Mouse (Mus musculus) ES-Bruce4 (cell line): ENCODE data around the gene Ptpn6. TPM values are rescaled to one million over a fixed set of nuclear protein-coding genes. Genes with fewer than 3 reads are reported as not detected.

Experiments used
- H3K27ac ChIP-seq: 2 replicates; pipeline ENCODE4 v1.5.1; 2012; ENCODE audit warnings: low read length, inconsistent platforms; ENCODE audit not compliant: insufficient read depth
- H3K27me3 ChIP-seq: 2 replicates; pipeline ENCODE4 v1.6.1; 2012; ENCODE audit warnings: mild to moderate bottlenecking, low read length, inconsistent platforms; ENCODE audit not compliant: control insufficient read depth, poor library complexity, insufficient read depth, severe bottlenecking
- H3K36me3 ChIP-seq: 2 replicates; pipeline ENCODE4 v1.6.1; 2012; ENCODE audit warnings: inconsistent platforms, mild to moderate bottlenecking, low read length, moderate library complexity; ENCODE audit not compliant: control insufficient read depth, poor library complexity, insufficient read depth, severe bottlenecking
- H3K4me1 ChIP-seq: one replicate; pipeline ENCODE4 v1.8.1; 2011; ENCODE audit warnings: low read length; ENCODE audit not compliant: control insufficient read depth, insufficient read depth
- H3K4me3 ChIP-seq: 2 replicates; pipeline ENCODE4 v1.5.1; 2011; ENCODE audit warnings: low read depth, mild to moderate bottlenecking, low read length
- H3K9ac ChIP-seq: 2 replicates; pipeline ENCODE4 v1.6.1; 2012; ENCODE audit warnings: low read depth, mild to moderate bottlenecking, inconsistent platforms; ENCODE audit not compliant: poor library complexity, severe bottlenecking
- H3K9me3 ChIP-seq: replicated peaks from 2 replicates; pipeline ENCODE4 v1.6.1; 2012; ENCODE audit warnings: mild to moderate bottlenecking, low read length, inconsistent platforms; ENCODE audit not compliant: control insufficient read depth, poor library complexity, insufficient read depth, severe bottlenecking
- CTCF ChIP-seq: IDR thresholded peaks from one replicate; pipeline ENCODE4 v1.8.1; 2011; ENCODE audit warnings: low read depth, low read length
- EP300 ChIP-seq: IDR thresholded peaks from 2 replicates; pipeline ENCODE4 v1.6.1; 2011; ENCODE audit warnings: low read depth, low read length; ENCODE audit not compliant: insufficient read depth
- POLR2A ChIP-seq: IDR thresholded peaks from one replicate; pipeline ENCODE4 v1.8.1; 2011; ENCODE audit warnings: low read length; ENCODE audit not compliant: insufficient read depth
- polyA plus RNA-seq: library from polyadenylated mRNA; stranded (reverse); fragments of >200 nt; gene quantifications from 2 replicates; pipeline ENCODE4 v1.2.4, GENCODE M21; 2011; ENCODE audit warnings: low read depth; ENCODE audit not compliant: missing spikeins, insufficient read depth, insufficient read length

Gene Ptpn6
- polyA plus RNA-seq, 1 experiment: 15.4 TPM

GRCm38 (mm10) chr6:124740211-124740887 is 1.8 kb upstream of the Ptpn6 start:
- Histone ChIP-seq H3K4me1 (peaks cover 2% of the 10 kb centered on the region), H3K36me3 (no peaks in the 10 kb centered on the region), H3K27me3 (no peaks in the 10 kb centered on the region), H3K9me3 (no peaks in the 10 kb centered on the region), H3K4me3 (peak overlapping the region; percentile 78), H3K9ac (peak overlapping the region; percentile 70), H3K27ac (peak overlapping the region; percentile 71)
- TF ChIP-seq POLR2A (no peak), CTCF (peak; percentile 30), EP300 (no peak)

DNA sequence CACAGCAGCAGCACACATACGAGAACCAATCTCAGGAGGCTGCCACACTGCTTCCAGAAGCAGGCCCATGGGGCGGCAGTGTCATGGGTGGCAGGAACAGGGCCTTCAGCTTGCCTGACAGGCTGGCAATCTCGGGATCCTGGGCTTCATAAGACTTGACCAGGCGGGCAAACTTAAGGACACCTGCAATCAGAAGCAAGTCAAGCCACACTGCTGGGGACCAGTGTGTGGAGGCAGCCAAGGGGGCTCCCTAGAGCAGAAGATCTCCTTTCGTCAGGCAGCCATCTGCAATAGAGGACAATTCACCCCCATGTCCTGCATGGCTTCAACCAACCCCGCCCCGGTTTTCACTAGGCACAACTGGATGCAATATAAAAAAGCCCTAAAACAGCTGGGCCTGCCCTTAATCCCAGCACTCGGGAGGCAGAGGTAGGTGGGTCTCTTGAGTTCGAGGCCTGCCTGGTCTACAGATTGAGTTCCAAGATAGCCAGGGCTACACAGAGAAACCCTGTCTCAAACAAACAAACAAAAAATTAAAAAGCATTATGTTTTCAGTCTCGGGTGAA is 800 bp upstream of the Ptpn6 start:
- Histone ChIP-seq H3K27me3 (no peaks in the 10 kb centered on the region), H3K27ac (peak overlapping the region; percentile 6; the same call in 1 of the 2 replicates), H3K4me1 (peaks cover 2% of the 10 kb centered on the region), H3K36me3 (no peaks in the 10 kb centered on the region), H3K9me3 (no peaks in the 10 kb centered on the region), H3K4me3 (no peak overlapping the region), H3K9ac (peak overlapping the region; percentile 2; the same call in 1 of the 2 replicates)
- TF ChIP-seq POLR2A (no peak), EP300 (no peak), CTCF (no peak)

DNA sequence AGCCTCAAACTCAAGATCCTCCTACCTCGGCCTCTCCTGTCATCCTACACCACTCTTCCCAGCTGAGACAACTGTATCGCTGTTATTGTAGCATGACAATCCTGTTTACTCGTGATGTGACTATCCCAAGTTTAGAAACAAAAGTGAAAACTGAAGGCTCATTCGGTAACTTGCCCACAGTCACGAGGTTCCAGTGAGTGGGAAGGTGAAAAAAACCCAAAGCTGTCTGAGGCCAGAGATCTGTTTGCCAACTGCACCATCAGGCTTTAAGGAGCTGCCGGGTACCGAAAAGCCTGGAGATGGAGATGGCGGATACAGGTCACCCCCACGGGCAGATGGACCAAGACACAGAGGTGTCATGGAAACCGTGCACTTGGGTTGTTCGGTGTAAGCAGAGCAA is 1.5 kb downstream of the Ptpn6 start:
- Histone ChIP-seq H3K4me3 (no peak overlapping the region), H3K27ac (no peak overlapping the region), H3K4me1 (peaks cover 8% of the 10 kb centered on the region), H3K36me3 (no peaks in the 10 kb centered on the region), H3K9ac (no peak overlapping the region), H3K9me3 (no peaks in the 10 kb centered on the region), H3K27me3 (no peaks in the 10 kb centered on the region)
- TF ChIP-seq CTCF (no peak), EP300 (no peak), POLR2A (no peak)

GRCm38 (mm10) chr6:124734417-124734816 is 4.1 kb downstream of the Ptpn6 start:
- H3K4me3 ChIP-seq: no peak overlapping the region
- no peak overlapping the region for H3K9ac ChIP-seq
- no peaks in the 10 kb centered on the region for H3K9me3 ChIP-seq
- H3K27me3 ChIP-seq: no peaks in the 10 kb centered on the region
- TF ChIP-seq CTCF (no peak), EP300 (no peak), POLR2A (no peak)
- no peak overlapping the region for H3K27ac ChIP-seq
- H3K36me3 ChIP-seq: no peaks in the 10 kb centered on the region
- H3K4me1 ChIP-seq: peaks cover 9% of the 10 kb centered on the region

GRCm38 (mm10) chr6:124732476-124733370 is 5.8 kb downstream of the Ptpn6 start:
- Histone ChIP-seq H3K4me3 (peak overlapping the region; percentile 60), H3K9me3 (no peaks in the 10 kb centered on the region), H3K9ac (peak overlapping the region; percentile 43), H3K4me1 (peaks cover 9% of the 10 kb centered on the region), H3K27me3 (no peaks in the 10 kb centered on the region), H3K27ac (peak overlapping the region; percentile 41), H3K36me3 (no peaks in the 10 kb centered on the region)
- peak; percentile 26 for TF ChIP-seq POLR2A
- TF ChIP-seq EP300: peak; percentile 79
- TF ChIP-seq CTCF: no peak

- H3K27ac ChIP-seq: no peak overlapping the region
- TF ChIP-seq EP300: no peak
- no peak for TF ChIP-seq POLR2A
- no peak for TF ChIP-seq CTCF
- H3K9ac ChIP-seq: no peak overlapping the region
- no peak overlapping the region for H3K4me3 ChIP-seq
- no peaks in the 10 kb centered on the region for H3K36me3 ChIP-seq
- H3K4me1 ChIP-seq: peaks cover 9% of the 10 kb centered on the region
- no peaks in the 10 kb centered on the region for H3K27me3 ChIP-seq
- no peaks in the 10 kb centered on the region for H3K9me3 ChIP-seq
Observed at GRCm38 (mm10) chr6:124731038-124731437, 7.5 kb downstream of the Ptpn6 start.
